Mouse (Mus musculus) bone marrow, adult 2 months (tissue): ENCODE measurements around the gene Nrip1.

Experiments used
- CTCF ChIP-seq: fragments of 200-500 bp; IDR thresholded peaks from 2 replicates; pipeline ENCODE4 v1.5.1; 2011; ENCODE audit warnings: low read length, control low read depth; ENCODE audit not compliant: control insufficient read depth, insufficient read depth
- POLR2A ChIP-seq: fragments of 200-500 bp; IDR thresholded peaks from 2 replicates; pipeline ENCODE4 v1.6.1; 2011; ENCODE audit warnings: low read depth, mild to moderate bottlenecking, control low read depth, low read length, borderline replicate concordance; ENCODE audit not compliant: control insufficient read depth

DNA sequence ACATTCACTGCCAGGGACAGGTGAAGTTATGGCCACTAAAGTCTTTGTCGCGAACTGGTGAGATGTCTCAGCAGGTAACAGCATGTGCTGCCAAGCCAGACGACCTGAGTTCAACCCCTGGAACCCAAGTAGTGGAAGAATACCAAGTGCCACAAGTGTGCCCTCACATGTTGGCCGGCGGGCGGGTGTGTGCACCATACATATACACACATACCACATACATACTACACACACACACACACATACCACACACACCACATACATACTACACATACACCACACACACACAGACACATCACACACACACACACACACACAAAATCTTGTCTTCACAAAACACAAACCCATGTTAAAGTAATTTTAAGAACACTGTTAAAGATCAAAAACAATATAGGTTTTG lies 13.2 kb downstream of the Nrip1 start:
- TF ChIP-seq CTCF (no peak), POLR2A (no peak)
